Mouse (Mus musculus) CH12.LX (cell line): ENCODE data around the gene 3110082J24Rik. TPM values are rescaled to one million over a fixed set of nuclear protein-coding genes. Genes with fewer than 3 reads are reported as not detected.
A peak's percentile ranks its signal among the peaks of the same experiment; 100 is the strongest.

Experiments used
- DNase-seq: peaks from one replicate; pipeline ENCODE4 v3.0.0-alpha.2; 2013; ENCODE audit errors: extremely low read depth
- H3K27ac ChIP-seq: 2 replicates; pipeline ENCODE4 v1.5.1; 2012; ENCODE audit warnings: low read depth, mild to moderate bottlenecking, control low read depth, moderate library complexity; ENCODE audit not compliant: insufficient read depth
- H3K27me3 ChIP-seq: replicated peaks from 2 replicates; pipeline ENCODE3; 2012; ENCODE audit warnings: inconsistent platforms
- H3K36me3 ChIP-seq, 2 experiments: replicated peaks in 1 of 2; 2 replicates each; pipeline versions ENCODE3 to v1.6.1; 2012; ENCODE audit warnings: inconsistent platforms in 1 of 2, low read length in 1 of 2, mild to moderate bottlenecking in 1 of 2, mixed read lengths in 1 of 2, moderate library complexity in 1 of 2; ENCODE audit not compliant: control insufficient read depth in 1 of 2, insufficient read depth in 1 of 2
- H3K4me1 ChIP-seq, 2 experiments: 2 replicates each; pipeline ENCODE4 v1.6.1; 2012; ENCODE audit warnings: inconsistent platforms in 1 of 2, moderate library complexity in 1 of 2; ENCODE audit not compliant: insufficient read depth in 2 of 2, control insufficient read depth in 1 of 2
- H3K4me2 ChIP-seq: 2 replicates; pipeline ENCODE4 v1.6.1; 2012; ENCODE audit warnings: low read depth, mild to moderate bottlenecking, control low read depth; ENCODE audit not compliant: poor library complexity, insufficient read depth, severe bottlenecking
- H3K4me3 ChIP-seq, 3 experiments: fragments of 150-350 bp in 1 of 3; sonication (generic) in 1 of 3; replicated peaks in 1 of 3; 2 replicates each; pipeline versions ENCODE3 to v1.5.1; 2011 to 2012; ENCODE audit warnings: low read depth in 2 of 3, low read length in 2 of 3, mild to moderate bottlenecking in 2 of 3, moderate library complexity in 2 of 3, control low read depth in 1 of 3, improper control_type of control experiment in 1 of 3, inconsistent platforms in 1 of 3, mixed read lengths in 1 of 3; ENCODE audit not compliant: poor library complexity in 1 of 3
- H3K79me2 ChIP-seq: replicated peaks from 2 replicates; pipeline ENCODE4 v1.6.1; 2012; ENCODE audit warnings: mild to moderate bottlenecking, moderate library complexity; ENCODE audit not compliant: control insufficient read depth, poor library complexity, insufficient read depth, severe bottlenecking; ENCODE audit errors: extremely low read depth
- H3K9ac ChIP-seq: 2 replicates; pipeline ENCODE4 v1.6.1; 2012; ENCODE audit warnings: low read depth, mild to moderate bottlenecking, control low read depth, moderate library complexity; ENCODE audit not compliant: insufficient read depth
- H3K9me3 ChIP-seq: replicated peaks from 2 replicates; pipeline ENCODE3; 2012; ENCODE audit warnings: low read length, inconsistent platforms, mixed read lengths
- BHLHE40 ChIP-seq: IDR thresholded peaks from 2 replicates; pipeline ENCODE4 v1.6.1; 2011; ENCODE audit warnings: mild to moderate bottlenecking, low read depth, low read length, improper control_type of control experiment
- CHD1 ChIP-seq: IDR thresholded peaks from 2 replicates; pipeline ENCODE4 v1.6.1; 2012; ENCODE audit warnings: low read depth, low read length, improper control_type of control experiment, inconsistent platforms
- ELF1 ChIP-seq: IDR thresholded peaks from 2 replicates; pipeline ENCODE4 v1.6.1; 2014; ENCODE audit warnings: low read depth, mild to moderate bottlenecking, inconsistent platforms, low read length, improper control_type of control experiment
- EP300 ChIP-seq: IDR thresholded peaks from 2 replicates; pipeline ENCODE4 v1.6.1; 2011; ENCODE audit warnings: low read length, improper control_type of control experiment
- IRF4 ChIP-seq: IDR thresholded peaks from 2 replicates; pipeline ENCODE4 v1.6.1; 2014; ENCODE audit warnings: low read depth, mild to moderate bottlenecking, inconsistent platforms, low read length, improper control_type of control experiment
- NRF1 ChIP-seq: IDR thresholded peaks from 2 replicates; pipeline ENCODE4 v1.6.1; 2014; ENCODE audit warnings: low read depth, mild to moderate bottlenecking, inconsistent platforms, low read length, improper control_type of control experiment, moderate library complexity
- PAX5 ChIP-seq: IDR thresholded peaks from 2 replicates; pipeline ENCODE4 v1.6.1; 2012; ENCODE audit warnings: low read length, inconsistent platforms, mixed read lengths
- POLR2A ChIP-seq: IDR thresholded peaks from 2 replicates; pipeline ENCODE4 v1.6.1; 2011; ENCODE audit warnings: low read depth, mild to moderate bottlenecking, improper control_type of control experiment, low read length
- POLR2AphosphoS2 ChIP-seq: IDR thresholded peaks from 2 replicates; pipeline ENCODE4 v1.6.1; 2011; ENCODE audit warnings: low read depth, low read length, improper control_type of control experiment
- TCF12 ChIP-seq: IDR thresholded peaks from 2 replicates; pipeline ENCODE4 v1.6.1; 2014; ENCODE audit warnings: low read depth, mild to moderate bottlenecking, inconsistent platforms, low read length, improper control_type of control experiment
- USF1 ChIP-seq: IDR thresholded peaks from 2 replicates; pipeline ENCODE4 v1.6.1; 2014; ENCODE audit warnings: low read depth, mild to moderate bottlenecking, inconsistent platforms, low read length, improper control_type of control experiment
- ZC3H11A ChIP-seq: IDR thresholded peaks from 2 replicates; pipeline ENCODE4 v1.6.1; 2012; ENCODE audit warnings: low read depth, mild to moderate bottlenecking, inconsistent platforms, low read length, improper control_type of control experiment
- ZKSCAN1 ChIP-seq: IDR thresholded peaks from 2 replicates; pipeline ENCODE4 v1.6.1; 2012; ENCODE audit warnings: low read depth, inconsistent platforms, low read length, improper control_type of control experiment, borderline replicate concordance
- ZNF384 ChIP-seq: IDR thresholded peaks from 2 replicates; pipeline ENCODE4 v1.6.1; 2012; ENCODE audit warnings: low read depth, low read length, improper control_type of control experiment, inconsistent platforms
- dilution Hi-C: fragments of 300-500 bp; cut with MboI; formaldehyde crosslinking; loops from 2 replicates; pipeline ENCODE4 v1.14.3; 2020; ENCODE audit warnings: low sequenced_read_pairs; ENCODE audit not compliant: extremely low pct_unique_long_range_greater_than_20kb, extremely low pct_ligation_motif_present
- in situ Hi-C: fragments of 300-500 bp; cut with MboI; formaldehyde crosslinking; loops from 3 replicates; pipeline ENCODE4 v1.14.3; 2019; ENCODE audit warnings: low sequenced_read_pairs, low pct_ligation_motif_present, low pct_unique_long_range_greater_than_20kb, mixed read lengths
- polyA plus RNA-seq: library from polyadenylated mRNA; unstranded; fragments of >175 nt; gene quantifications from 2 replicates; pipeline ENCODE4 v1.2.1, GENCODE M21; 2012; ENCODE audit warnings: low read depth; ENCODE audit not compliant: insufficient read length
- total RNA-seq, 2 experiments: library from RNA; depleted of rRNA; stranded (reverse); fragments of 300-350 nt in 1 of 2; fragments of >200 nt in 1 of 2; gene quantifications; 2 replicates each; pipeline ENCODE4 v1.2.3; 2012 to 2014

3110082J24Rik gene
- total and polyA plus RNA-seq, 3 experiments, result not detected

DNA sequence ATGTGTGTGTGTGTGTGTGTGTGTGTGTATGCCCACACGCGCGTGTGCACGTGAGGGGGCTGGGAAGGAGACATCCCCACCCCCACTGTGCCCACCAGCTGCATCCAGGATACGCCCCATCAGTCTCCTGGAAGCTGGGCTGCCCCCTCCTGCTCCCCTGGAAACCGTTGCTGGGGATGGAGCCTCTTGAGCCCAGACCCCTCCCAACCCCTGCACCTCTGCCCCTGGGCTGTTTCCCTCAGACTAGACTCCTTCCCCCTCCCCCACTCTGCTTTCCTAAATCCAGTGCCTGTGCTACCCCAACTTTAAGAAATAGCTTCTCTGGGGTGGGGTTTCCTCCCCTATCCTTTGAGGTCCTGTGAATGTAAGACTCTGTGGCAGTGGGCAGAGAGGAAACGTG lies 1.3 kb upstream of the 3110082J24Rik start:
- peaks cover 2 to 7% of the 10 kb centered on the region in 2 experiments; a peak in 1 of 4 replicates for H3K4me1 ChIP-seq
- no peak for DNase-seq
- dilution Hi-C loops (no loop called here), in situ Hi-C loops (no loop called here)
- H3K4me2 ChIP-seq, result no peak overlapping the region
- no peaks in the 10 kb centered on the region for H3K79me2 ChIP-seq
- no peaks in the 10 kb centered on the region for H3K36me3 ChIP-seq
- peaks cover 4% of the 10 kb centered on the region for H3K9me3 ChIP-seq
- TF ChIP-seq BHLHE40 (no peak), POLR2A (no peak), ZNF384 (no peak), CHD1 (no peak), TCF12 (no peak), POLR2AphosphoS2 (no peak)
- peaks cover 4% of the 10 kb centered on the region for H3K27me3 ChIP-seq
- no peak overlapping the region for H3K27ac ChIP-seq
- H3K4me3 ChIP-seq, result no peak overlapping the region
- no peak overlapping the region for H3K9ac ChIP-seq

GRCm38 (mm10) chr5:30106756-30107155 lies 870 bp upstream of the 3110082J24Rik start:
- Histone ChIP-seq H3K9me3 (peaks cover 5% of the 10 kb centered on the region), H3K4me3 (no peak overlapping the region), H3K27ac (no peak overlapping the region), H3K4me1 (peaks cover 5 to 7% of the 10 kb centered on the region in 2 experiments; a peak in 2 of 4 replicates), H3K27me3 (peaks cover 4% of the 10 kb centered on the region), H3K9ac (no peak overlapping the region), H3K79me2 (no peaks in the 10 kb centered on the region), H3K36me3 (no peaks in the 10 kb centered on the region), H3K4me2 (no peak overlapping the region)
- in situ Hi-C loops, result no loop called here
- dilution Hi-C loops, result no loop called here
- TF ChIP-seq IRF4 (no peak), CHD1 (no peak), EP300 (no peak), TCF12 (no peak), ELF1 (no peak), ZKSCAN1 (no peak), PAX5 (no peak), NRF1 (no peak)
- DNase-seq, result no peak

DNA sequence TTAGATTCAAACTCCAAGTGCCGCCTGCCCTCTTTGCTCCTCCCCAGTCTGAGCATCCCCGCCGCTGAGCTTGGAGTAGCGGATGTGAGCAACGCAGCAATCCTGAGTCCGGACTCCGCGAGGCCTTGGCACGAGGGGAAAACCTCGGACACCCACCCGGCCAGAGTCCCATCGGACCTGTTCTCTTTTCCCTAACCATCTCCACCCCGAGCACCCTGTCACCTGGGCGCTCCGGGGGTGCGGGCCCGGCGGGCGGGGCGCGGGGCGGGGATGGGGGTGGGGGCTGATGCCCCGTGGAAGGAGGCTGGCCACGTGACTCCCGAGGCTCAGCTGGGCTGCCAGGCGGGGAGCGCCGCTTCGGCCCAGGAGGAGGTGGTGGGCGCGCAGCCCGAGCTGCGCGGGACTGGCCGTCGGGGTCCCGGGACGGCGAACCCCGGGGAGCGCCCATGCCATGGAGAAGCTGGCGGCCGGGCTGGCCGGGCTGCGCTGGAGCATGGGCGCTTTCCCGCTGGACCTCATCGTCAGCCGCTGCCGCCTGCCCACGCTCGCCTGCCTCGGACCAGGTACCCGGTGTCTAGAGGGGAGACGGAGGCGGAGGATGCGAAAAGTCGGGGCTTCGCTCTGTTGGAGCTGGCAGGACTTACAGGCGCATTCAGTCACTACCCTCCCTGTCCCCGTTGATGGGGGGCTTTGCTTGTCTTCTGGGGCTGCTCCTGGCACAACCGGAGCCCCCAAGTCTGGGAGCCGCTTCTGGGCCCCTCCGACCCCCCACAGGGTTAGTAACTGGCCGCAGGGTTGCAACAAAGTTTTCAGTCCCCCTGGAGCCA lies 832 bp downstream of the 3110082J24Rik start, which contains the start of gene Garem2:
Gene Garem2, plus strand, starts transcription at position 321 of the 827 bp plus-strand sequence.
- dilution Hi-C loops (no loop called here), in situ Hi-C loops (no loop called here)
- peaks cover 19% of the 10 kb centered on the region for H3K9me3 ChIP-seq
- no peak within 1 kb of the TSS for H3K9ac ChIP-seq
- peaks cover 0 to 4% of the 10 kb centered on the region in 2 experiments; a peak in 1 of 4 replicates for H3K4me1 ChIP-seq
- no peaks in the 10 kb centered on the region for H3K79me2 ChIP-seq
- peak within 1 kb of the TSS; percentile 69 for H3K4me2 ChIP-seq
- H3K4me3 ChIP-seq, result peak within 1 kb of the TSS in 1 of 3 experiments; percentile 50
- H3K36me3 ChIP-seq, result peaks cover 0 to under 1% of the 10 kb centered on the region in 2 experiments
- H3K27ac ChIP-seq, result no peak within 1 kb of the TSS
- TF ChIP-seq ZC3H11A, result no peak
- TF ChIP-seq USF1, result peak; percentile 40; the same call in 1 of the 2 replicates
- DNase-seq, result no peak
- H3K27me3 ChIP-seq, result peaks cover 4% of the 10 kb centered on the region
